Mouse (Mus musculus) C2C12 (cell line): ENCODE results near the gene Syndig1l.

Experiments
- CTCF ChIP-seq: IDR thresholded peaks from one replicate; pipeline ENCODE4 v1.5.1; 2011; ENCODE audit not compliant: control insufficient read depth, insufficient read depth, insufficient read length
- USF1 ChIP-seq: IDR thresholded peaks from one replicate; pipeline ENCODE4 v1.6.1; 2011; ENCODE audit warnings: low read depth, mild to moderate bottlenecking, control low read depth, moderate library complexity

GRCm38 (mm10) chr12:84671646-84672045, 27.0 kb downstream of the Syndig1l start:
- TF ChIP-seq USF1 (no peak), CTCF (no peak)
